Mouse (Mus musculus) heart, adult 8-10 months (tissue): ENCODE results near the gene Ssbp3. TPM values are rescaled to one million over a fixed set of nuclear protein-coding genes. Genes with fewer than 3 reads are reported as not detected.

Experiments used
- DNase-seq: peaks from one replicate; pipeline ENCODE4 v3.0.0; 2022; ENCODE audit warnings: low spot score
- total RNA-seq, 4 experiments: library from RNA; stranded (reverse); gene quantifications; 2 replicates each; pipeline ENCODE4 v1.2.4; 2022

Gene Ssbp3
- total RNA-seq, 4 experiments from 2014 or later = 34.2 to 42.5 (median 36.2) TPM

- DNase-seq = peak; percentile 23
Observed at GRCm38 (mm10) chr4:106907701-106908425, 2.6 kb upstream of the Ssbp3 start.

GRCm38 (mm10) chr4:106908426-106908809, 2.1 kb upstream of the Ssbp3 start:
- DNase-seq = peak; percentile 55

GRCm38 (mm10) chr4:106908950-106909751, 1.4 kb upstream of the Ssbp3 start:
- peak; percentile 63 for DNase-seq

- no peak for DNase-seq
Observed at GRCm38 (mm10) chr4:106909797-106910196, 704 bp upstream of the Ssbp3 start.

DNA sequence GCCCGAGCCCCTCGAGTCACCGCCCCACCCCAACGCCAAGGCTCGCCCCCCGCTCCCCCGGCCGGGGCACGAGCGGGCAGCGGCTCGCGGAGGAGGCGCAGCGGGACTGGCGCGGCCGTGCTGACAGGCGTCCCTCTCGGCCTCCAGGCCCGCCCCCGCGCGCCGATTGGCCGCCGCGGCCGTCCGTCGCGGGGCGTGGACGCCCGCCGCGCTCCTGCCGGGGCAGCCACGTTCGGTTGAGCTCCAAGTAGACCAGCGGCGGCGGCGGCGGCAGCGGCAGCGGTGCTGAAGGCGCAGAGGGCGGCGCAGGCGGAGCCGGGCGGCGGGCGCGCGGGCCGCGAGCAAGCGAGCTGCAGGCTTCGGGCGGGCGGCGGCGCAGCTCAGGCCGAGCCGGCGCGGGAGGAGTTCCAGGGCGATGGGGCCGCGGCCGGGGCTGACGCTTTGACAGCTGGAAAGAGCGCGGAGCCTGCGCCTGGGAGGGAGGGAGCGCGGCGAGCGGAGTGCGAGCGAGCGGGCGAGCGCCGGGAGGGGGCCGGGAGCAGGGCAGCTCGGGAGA, 823 bp downstream of the Ssbp3 start:
- peak; percentile 90 for DNase-seq

DNA sequence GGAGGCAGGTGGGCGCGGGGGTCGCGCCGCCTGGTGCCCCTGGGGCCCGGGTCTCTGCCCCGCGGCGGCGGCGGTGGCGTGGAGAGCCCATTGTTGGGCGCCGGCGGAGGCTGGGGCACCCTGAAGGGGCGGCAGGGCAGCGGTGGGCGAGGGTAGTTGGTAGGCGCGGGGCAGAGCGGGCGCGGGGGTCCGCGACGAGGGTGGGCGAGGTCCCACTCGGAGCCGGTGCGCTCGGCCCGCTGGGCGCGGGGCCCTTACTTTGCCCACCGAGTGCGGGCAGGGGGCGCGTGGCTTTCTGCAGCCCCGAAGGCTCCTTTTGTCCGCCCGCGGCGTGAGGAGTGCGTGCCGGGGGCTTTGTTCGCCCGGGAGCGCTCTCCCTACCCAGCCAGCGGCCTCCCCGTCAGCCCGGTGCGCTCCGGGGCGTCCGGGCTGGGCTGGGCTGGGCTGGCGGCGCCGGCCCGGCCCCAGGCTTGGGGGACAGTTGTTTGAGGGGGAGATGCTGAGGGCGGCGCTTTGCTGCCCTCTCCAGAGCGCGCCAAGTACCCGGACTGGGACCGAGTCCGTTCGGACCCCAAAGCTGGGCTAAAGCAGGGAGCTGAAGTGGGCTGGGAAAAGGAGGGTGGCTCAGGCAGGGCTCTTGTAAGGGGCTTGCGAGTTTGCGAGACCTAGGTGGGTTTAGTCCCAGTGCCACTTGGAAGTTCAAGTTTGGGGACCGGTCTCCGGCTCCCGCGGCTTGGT, 1.6 kb downstream of the Ssbp3 start:
- DNase-seq = no peak

- no peak for DNase-seq
Observed at GRCm38 (mm10) chr4:106912689-106913041, 2.2 kb downstream of the Ssbp3 start.

DNA sequence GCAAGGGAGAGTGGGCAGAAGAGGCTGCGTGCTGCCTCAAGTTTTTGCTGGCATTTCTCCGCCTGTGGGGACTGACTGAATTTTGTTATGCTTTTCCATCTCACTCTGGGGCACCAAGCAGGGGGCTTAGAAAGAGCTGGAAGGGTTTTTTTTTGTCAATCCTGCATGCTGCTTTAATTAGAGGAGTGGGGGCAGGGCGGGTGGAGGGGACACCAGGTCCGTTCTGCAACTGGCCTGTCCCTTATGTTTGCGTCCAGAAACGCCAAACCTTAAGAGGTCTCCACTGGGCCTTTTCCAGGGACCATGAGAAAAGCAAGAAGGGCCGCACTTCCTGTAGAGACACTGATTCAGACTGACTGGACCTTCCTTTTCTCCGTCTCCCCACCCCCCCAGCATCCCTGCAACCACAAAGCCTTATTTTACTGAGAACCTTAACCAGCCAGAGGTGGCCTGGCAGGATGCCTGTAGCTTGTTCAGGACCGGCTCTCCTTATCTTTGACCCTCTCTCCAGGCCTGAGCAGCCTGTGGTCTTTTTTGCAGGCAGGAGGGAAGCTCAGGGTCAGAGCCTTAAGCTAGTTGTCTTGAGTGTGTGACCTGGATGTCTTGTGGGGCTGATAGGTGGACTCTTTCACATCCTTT, 3.0 kb downstream of the Ssbp3 start:
- no peak for DNase-seq

GRCm38 (mm10) chr4:106915265-106915664, 4.8 kb downstream of the Ssbp3 start:
- DNase-seq = no peak

DNA sequence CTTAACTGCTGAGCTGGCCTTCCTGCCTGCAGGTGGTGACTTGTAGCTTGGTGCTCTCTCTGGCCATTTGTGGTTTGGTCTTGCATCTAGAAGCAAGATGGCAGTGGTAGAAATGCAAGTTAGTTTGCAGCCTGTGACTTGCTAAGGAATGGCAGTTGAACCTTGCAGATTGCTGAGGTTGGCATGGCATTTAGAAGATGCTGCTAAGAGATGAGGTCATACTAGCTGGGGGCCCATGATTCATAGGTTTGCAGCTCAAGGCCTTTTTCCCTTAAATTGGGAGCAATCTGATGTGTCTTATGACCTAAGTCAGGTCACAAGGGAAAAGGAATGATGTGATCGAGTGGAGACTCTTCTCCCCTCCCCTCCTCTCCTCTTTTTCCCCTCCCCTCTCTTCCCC, 7.8 kb downstream of the Ssbp3 start:
- no peak for DNase-seq

GRCm38 (mm10) chr4:106920119-106920518, 9.6 kb downstream of the Ssbp3 start:
- no peak for DNase-seq

GRCm38 (mm10) chr4:106921375-106922336, 11.2 kb downstream of the Ssbp3 start:
- DNase-seq = peak; percentile 26

DNA sequence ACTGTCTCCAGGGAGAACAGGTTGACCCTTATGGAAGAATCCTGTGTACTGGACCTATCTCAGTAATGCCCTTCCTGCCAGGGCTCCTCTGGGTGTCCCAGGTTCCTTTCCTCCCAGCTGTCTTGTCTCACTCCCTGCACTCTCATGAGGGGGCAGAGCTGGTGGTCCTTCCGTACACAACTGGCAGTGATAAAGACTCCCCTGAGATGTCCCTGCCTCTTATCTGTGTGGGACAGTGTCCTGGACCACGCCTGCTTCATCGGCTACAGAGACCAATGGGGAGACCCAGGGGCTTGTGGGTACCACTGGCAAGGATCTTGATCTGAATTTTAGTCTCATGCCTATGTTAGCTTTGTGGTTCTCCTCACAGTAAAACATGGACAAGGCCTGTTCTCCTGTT, 12.4 kb downstream of the Ssbp3 start:
- no peak for DNase-seq

- no peak for DNase-seq
Observed at GRCm38 (mm10) chr4:106924175-106924574, 13.7 kb downstream of the Ssbp3 start.

DNA sequence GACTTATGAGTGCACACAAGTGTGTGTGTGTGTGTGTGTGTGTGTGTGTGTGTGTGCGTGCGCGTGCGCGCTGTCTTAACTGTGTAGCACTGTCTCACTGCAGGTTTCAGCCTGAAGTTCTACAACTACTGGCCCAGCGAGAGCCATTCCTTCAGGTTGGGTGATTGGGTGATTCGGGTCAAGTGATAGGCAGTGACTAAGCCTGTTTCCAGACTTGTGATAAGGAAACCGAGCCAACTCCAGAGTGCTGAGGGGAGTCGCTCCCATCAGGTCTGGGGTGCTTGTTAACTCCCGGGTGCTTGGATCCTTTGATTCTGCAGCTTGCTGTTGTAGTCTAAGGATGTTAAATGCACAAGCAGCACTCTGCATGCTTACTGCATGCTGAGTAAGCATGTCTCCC, 14.4 kb downstream of the Ssbp3 start:
- DNase-seq = no peak

DNA sequence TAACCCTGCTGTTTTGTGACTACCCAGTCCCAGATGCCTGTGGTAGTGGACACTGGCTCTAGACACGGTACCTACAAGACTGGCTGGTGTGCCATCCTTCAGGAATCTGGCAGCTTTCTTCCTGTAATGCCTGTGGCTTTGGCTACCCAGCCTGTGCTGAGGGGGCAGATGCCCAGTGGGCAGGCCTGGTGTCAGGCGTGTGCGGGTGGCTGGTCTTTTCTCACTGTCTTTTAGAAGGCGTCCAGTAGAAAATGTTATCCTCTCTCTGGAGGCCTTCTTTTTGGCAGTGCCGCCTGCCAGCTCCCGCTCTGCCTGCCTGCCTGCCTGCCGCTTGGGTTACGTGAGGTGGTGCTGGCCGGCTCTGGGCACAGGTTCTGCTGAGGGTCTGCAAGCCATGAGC, 15.9 kb downstream of the Ssbp3 start:
- DNase-seq = no peak

DNA sequence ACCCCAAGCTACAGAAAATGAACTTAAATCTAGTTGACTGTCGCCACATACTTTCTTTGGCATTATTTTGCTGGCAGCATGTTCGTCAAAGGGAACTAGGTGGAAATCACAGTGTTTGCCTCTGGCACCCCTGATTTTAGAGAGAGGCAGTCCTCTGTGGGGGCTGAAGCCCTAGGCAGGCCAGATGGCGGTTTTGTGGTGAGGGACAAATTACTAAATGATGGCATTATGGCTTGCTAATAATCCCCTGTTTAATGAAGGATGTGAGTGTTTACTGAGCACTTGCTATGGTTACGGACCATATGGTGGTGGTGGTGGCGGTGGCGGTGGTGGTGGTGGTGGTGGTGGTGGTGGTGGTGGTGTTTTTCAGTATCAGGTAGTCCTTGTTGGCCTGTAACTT, 16.5 kb downstream of the Ssbp3 start:
- DNase-seq = no peak

- DNase-seq = no peak
Observed at GRCm38 (mm10) chr4:106928961-106929360, 18.5 kb downstream of the Ssbp3 start.

DNA sequence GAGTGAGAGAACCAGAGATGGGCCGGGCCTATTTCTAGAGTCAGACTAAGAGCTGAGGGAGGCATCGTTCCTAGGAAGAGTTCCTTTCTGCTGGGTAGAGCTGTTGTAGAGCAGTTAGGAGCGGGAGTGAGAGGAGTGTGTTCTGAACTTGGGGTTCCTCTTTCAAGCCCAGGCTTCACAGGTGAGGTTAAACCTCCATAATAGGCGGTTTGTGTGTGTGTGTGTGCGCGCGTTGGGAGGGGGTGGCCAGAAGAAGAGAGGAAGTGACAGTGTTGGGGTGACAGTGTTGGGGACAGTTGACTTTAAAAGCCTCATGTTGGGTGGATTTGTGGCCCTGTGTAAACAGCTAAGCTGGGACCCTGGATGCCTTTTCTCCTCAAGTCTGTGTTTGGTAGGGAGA, 22.1 kb downstream of the Ssbp3 start:
- no peak for DNase-seq

DNA sequence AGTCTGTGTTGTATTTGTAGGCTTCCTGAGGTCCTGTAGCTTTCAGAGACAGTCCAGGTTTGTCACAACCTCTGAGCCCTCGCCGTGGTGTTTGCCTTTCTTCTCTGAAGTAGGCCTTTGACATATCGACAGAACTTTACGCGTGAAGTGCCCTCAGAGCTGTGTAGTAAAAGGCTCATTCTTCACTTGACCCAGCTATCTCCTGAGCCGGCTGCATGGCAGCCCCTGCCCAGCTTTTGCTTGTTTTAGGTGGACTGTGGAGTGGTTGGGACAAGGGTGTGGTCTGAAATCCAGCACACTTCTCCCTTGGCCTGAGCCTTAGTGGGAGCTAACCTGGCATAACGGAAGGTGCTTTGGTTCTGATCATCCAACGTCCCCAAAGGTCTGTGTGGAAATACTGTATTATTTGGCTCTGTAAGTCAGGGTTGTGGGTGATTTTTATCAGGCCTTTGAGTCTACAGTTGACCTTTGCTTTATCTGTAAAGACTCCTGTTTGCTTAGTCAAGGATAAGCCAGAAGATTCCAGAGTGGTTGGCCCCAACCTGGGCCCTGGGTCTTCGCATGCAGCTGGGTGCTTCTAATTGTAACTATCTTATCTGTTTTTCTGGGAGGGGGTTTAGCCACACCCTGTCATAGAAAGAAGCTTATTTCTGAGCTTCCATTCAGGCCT, 23.4 kb downstream of the Ssbp3 start:
- no peak for DNase-seq
